Mouse (Mus musculus): Measurements from ENCODE around the gene Hes5. TPM values are rescaled to one million over a fixed set of nuclear protein-coding genes. Genes with fewer than 3 reads are reported as not detected.

Hes5 gene
- polyA plus RNA-seq, 1 experiment from 2014 or later: 123 TPM

- H3K27ac ChIP-seq (replicated peaks; ENCODE audit: low read depth, low read length): peak overlapping the region; percentile 75
- no peak overlapping the region for H3K4me3 ChIP-seq (replicated peaks; ENCODE audit: low read depth, low read length)
- peak overlapping the region; percentile 31 for H3K4me2 ChIP-seq (ENCODE audit: low read length)
- no peak overlapping the region for H3K9ac ChIP-seq (replicated peaks; ENCODE audit: low read length)
- 30% methylated on average over 14 of the region's 14 CpGs for WGBS
- H3K9me3 ChIP-seq (ENCODE audit: control insufficient read depth, low read length): no peaks in the 10 kb centered on the region
- H3K36me3 ChIP-seq (ENCODE audit: control insufficient read depth, insufficient read depth, low read length): no peaks in the 10 kb centered on the region
- H3K27me3 ChIP-seq (ENCODE audit: control insufficient read depth, insufficient read depth, low read length): no peaks in the 10 kb centered on the region
- H3K4me1 ChIP-seq (ENCODE audit: control insufficient read depth, insufficient read depth, low read length): peaks cover 27% of the 10 kb centered on the region
- ATAC-seq (ENCODE audit: low FRiP score, low TSS enrichment) (peak; percentile 62), DNase-seq (peak; percentile 80)
Measured at GRCm38 (mm10) chr4:154948066-154948939, 12.4 kb upstream of the Hes5 start.

- peaks cover 28% of the 10 kb centered on the region for H3K4me1 ChIP-seq (ENCODE audit: control insufficient read depth, insufficient read depth, low read length)
- 20% methylated on average over 6 of the region's 6 CpGs for whole genome bisulfite sequencing
Measured at GRCm38 (mm10) chr4:154948940-154949588, 11.7 kb upstream of the Hes5 start.

GRCm38 (mm10) chr4:154949589-154949982 lies 11.1 kb upstream of the Hes5 start:
- Histone ChIP-seq H3K36me3 (ENCODE audit: control insufficient read depth, insufficient read depth, low read length) (no peaks in the 10 kb centered on the region), H3K9ac (replicated peaks; ENCODE audit: low read length) (no peak overlapping the region; the same call in 1 of the 2 replicates), H3K4me3 (replicated peaks; ENCODE audit: low read depth, low read length) (no peak overlapping the region), H3K4me1 (ENCODE audit: control insufficient read depth, insufficient read depth, low read length) (peaks cover 28% of the 10 kb centered on the region), H3K27ac (replicated peaks; ENCODE audit: low read depth, low read length) (peak overlapping the region; percentile 75), H3K27me3 (ENCODE audit: control insufficient read depth, insufficient read depth, low read length) (no peaks in the 10 kb centered on the region), H3K4me2 (ENCODE audit: low read length) (peak overlapping the region; percentile 31), H3K9me3 (ENCODE audit: control insufficient read depth, low read length) (no peaks in the 10 kb centered on the region)
- WGBS: under 1% methylated on average over 15 of the region's 16 CpGs
- ATAC-seq (ENCODE audit: low FRiP score, low TSS enrichment): no peak
- peak; percentile 85 for DNase-seq

More at GRCm38 (mm10) chr4:154948940-154949588, 11.7 kb upstream of the Hes5 start:
- DNase-seq: peak; percentile 24
- Histone ChIP-seq H3K9ac (replicated peaks; ENCODE audit: low read length) (no peak overlapping the region), H3K9me3 (ENCODE audit: control insufficient read depth, low read length) (no peaks in the 10 kb centered on the region), H3K27ac (replicated peaks; ENCODE audit: low read depth, low read length) (peak overlapping the region; percentile 75), H3K4me2 (ENCODE audit: low read length) (peak overlapping the region; percentile 31), H3K4me3 (replicated peaks; ENCODE audit: low read depth, low read length) (no peak overlapping the region), H3K36me3 (ENCODE audit: control insufficient read depth, insufficient read depth, low read length) (no peaks in the 10 kb centered on the region), H3K27me3 (ENCODE audit: control insufficient read depth, insufficient read depth, low read length) (no peaks in the 10 kb centered on the region)
- no peak for ATAC-seq (ENCODE audit: low FRiP score, low TSS enrichment)

- Histone ChIP-seq H3K36me3 (ENCODE audit: control insufficient read depth, insufficient read depth, low read length) (no peaks in the 10 kb centered on the region), H3K27me3 (ENCODE audit: control insufficient read depth, insufficient read depth, low read length) (no peaks in the 10 kb centered on the region; the same call in 1 of the 2 replicates), H3K9ac (replicated peaks; ENCODE audit: low read length) (no peak overlapping the region), H3K4me1 (ENCODE audit: control insufficient read depth, insufficient read depth, low read length) (peaks cover 25% of the 10 kb centered on the region), H3K4me2 (ENCODE audit: low read length) (peak overlapping the region; percentile 26), H3K27ac (replicated peaks; ENCODE audit: low read depth, low read length) (no peak overlapping the region), H3K9me3 (ENCODE audit: control insufficient read depth, low read length) (no peaks in the 10 kb centered on the region), H3K4me3 (replicated peaks; ENCODE audit: low read depth, low read length) (no peak overlapping the region)
- ATAC-seq (ENCODE audit: low FRiP score, low TSS enrichment) (peak; percentile 71), DNase-seq (peak; percentile 80)
- WGBS: under 1% methylated on average over 26 of the region's 26 CpGs
Measured at GRCm38 (mm10) chr4:154952461-154953241, 8.1 kb upstream of the Hes5 start.

- H3K9ac ChIP-seq (replicated peaks; ENCODE audit: low read length): no peak overlapping the region
- no peak overlapping the region for H3K4me3 ChIP-seq (replicated peaks; ENCODE audit: low read depth, low read length)
- no peak overlapping the region for H3K4me2 ChIP-seq (ENCODE audit: low read length)
- no peaks in the 10 kb centered on the region for H3K36me3 ChIP-seq (ENCODE audit: control insufficient read depth, insufficient read depth, low read length)
- ATAC-seq (ENCODE audit: low FRiP score, low TSS enrichment) (no peak), DNase-seq (no peak)
- H3K27me3 ChIP-seq (ENCODE audit: control insufficient read depth, insufficient read depth, low read length): peaks cover 5% of the 10 kb centered on the region; the same call in 1 of the 2 replicates
- H3K4me1 ChIP-seq (ENCODE audit: control insufficient read depth, insufficient read depth, low read length): peaks cover 44% of the 10 kb centered on the region
- H3K27ac ChIP-seq (replicated peaks; ENCODE audit: low read depth, low read length): no peak overlapping the region
- no peaks in the 10 kb centered on the region for H3K9me3 ChIP-seq (ENCODE audit: control insufficient read depth, low read length)
- WGBS: 23% methylated on average over 9 of the region's 9 CpGs
Measured at GRCm38 (mm10) chr4:154956604-154957003, 4.1 kb upstream of the Hes5 start.

- peak overlapping the region; percentile 70 for H3K27ac ChIP-seq (replicated peaks; ENCODE audit: low read depth, low read length)
- WGBS: 18% methylated on average over 13 of the region's 13 CpGs
- peak overlapping the region; percentile 45 for H3K4me2 ChIP-seq (ENCODE audit: low read length)
- no peaks in the 10 kb centered on the region for H3K9me3 ChIP-seq (ENCODE audit: control insufficient read depth, low read length)
- H3K27me3 ChIP-seq (ENCODE audit: control insufficient read depth, insufficient read depth, low read length): peaks cover 5% of the 10 kb centered on the region; the same call in 1 of the 2 replicates
- peaks cover 52% of the 10 kb centered on the region for H3K4me1 ChIP-seq (ENCODE audit: control insufficient read depth, insufficient read depth, low read length)
- DNase-seq (no peak), ATAC-seq (ENCODE audit: low FRiP score, low TSS enrichment) (no peak)
- H3K4me3 ChIP-seq (replicated peaks; ENCODE audit: low read depth, low read length): no peak overlapping the region
- peak overlapping the region; percentile 39 for H3K9ac ChIP-seq (replicated peaks; ENCODE audit: low read length)
- no peaks in the 10 kb centered on the region for H3K36me3 ChIP-seq (ENCODE audit: control insufficient read depth, insufficient read depth, low read length)
Measured at GRCm38 (mm10) chr4:154957289-154957993, 3.3 kb upstream of the Hes5 start.

- ATAC-seq (ENCODE audit: low FRiP score, low TSS enrichment) (peak; percentile 63), DNase-seq (peak; percentile 89)
- Histone ChIP-seq H3K36me3 (ENCODE audit: control insufficient read depth, insufficient read depth, low read length) (no peaks in the 10 kb centered on the region), H3K4me2 (ENCODE audit: low read length) (peak overlapping the region; percentile 45), H3K9ac (replicated peaks; ENCODE audit: low read length) (peak overlapping the region; percentile 39), H3K27me3 (ENCODE audit: control insufficient read depth, insufficient read depth, low read length) (peaks cover 7% of the 10 kb centered on the region; the same call in 1 of the 2 replicates), H3K4me1 (ENCODE audit: control insufficient read depth, insufficient read depth, low read length) (peaks cover 52% of the 10 kb centered on the region), H3K4me3 (replicated peaks; ENCODE audit: low read depth, low read length) (no peak overlapping the region), H3K27ac (replicated peaks; ENCODE audit: low read depth, low read length) (peak overlapping the region; percentile 70), H3K9me3 (ENCODE audit: control insufficient read depth, low read length) (no peaks in the 10 kb centered on the region)
- WGBS: 1% methylated on average over 15 of the region's 15 CpGs
Measured at GRCm38 (mm10) chr4:154958171-154958570, 2.6 kb upstream of the Hes5 start.

- ATAC-seq (ENCODE audit: low FRiP score, low TSS enrichment): peak; percentile 3; the same call in 1 of the 2 replicates
- H3K36me3 ChIP-seq (ENCODE audit: control insufficient read depth, insufficient read depth, low read length): no peaks in the 10 kb centered on the region
- no peaks in the 10 kb centered on the region for H3K9me3 ChIP-seq (ENCODE audit: control insufficient read depth, low read length)
- H3K27ac ChIP-seq (replicated peaks; ENCODE audit: low read depth, low read length): peak overlapping the region; percentile 70
- H3K4me2 ChIP-seq (ENCODE audit: low read length): peak overlapping the region; percentile 45
- H3K4me3 ChIP-seq (replicated peaks; ENCODE audit: low read depth, low read length): no peak overlapping the region
- peaks cover 7% of the 10 kb centered on the region; the same call in 1 of the 2 replicates for H3K27me3 ChIP-seq (ENCODE audit: control insufficient read depth, insufficient read depth, low read length)
- no peak overlapping the region for H3K9ac ChIP-seq (replicated peaks; ENCODE audit: low read length)
- no peak for DNase-seq
- WGBS: 6% methylated on average over 8 of the region's 8 CpGs
- H3K4me1 ChIP-seq (ENCODE audit: control insufficient read depth, insufficient read depth, low read length): peaks cover 54% of the 10 kb centered on the region
Measured at GRCm38 (mm10) chr4:154958621-154959020, 2.1 kb upstream of the Hes5 start.
